Mouse (Mus musculus) limb, embryonic 14.5 days (tissue): ENCODE results near the gene Pef1. TPM values are rescaled to one million over a fixed set of nuclear protein-coding genes. Genes with fewer than 3 reads are reported as not detected.

Experiments
- ATAC-seq: fragments of 200-750 bp; cut with Nextera tagmentation; 2 replicates; pipeline ENCODE4 v1.8.0; 2017; ENCODE audit warnings: low read depth, moderate number of reproducible peaks, moderate TSS enrichment; ENCODE audit not compliant: low FRiP score
- DNase-seq: peaks from one replicate; pipeline ENCODE4 v3.0.0-alpha.2; 2015; ENCODE audit warnings: low spot score
- H3K27ac ChIP-seq: fragments of 300-500 bp; sonication (generic); replicated peaks from 2 replicates; pipeline ENCODE4 v1.5.1; 2014; ENCODE audit warnings: low read depth, mild to moderate bottlenecking, low read length, moderate library complexity, mixed read lengths
- H3K27me3 ChIP-seq: fragments of 300-500 bp; sonication (generic); 2 replicates; pipeline ENCODE4 v1.6.1; 2014; ENCODE audit warnings: low read length, mixed read lengths; ENCODE audit not compliant: control insufficient read depth, insufficient read depth
- H3K36me3 ChIP-seq: fragments of 300-500 bp; sonication (generic); 2 replicates; pipeline ENCODE4 v1.6.1; 2014; ENCODE audit warnings: mild to moderate bottlenecking, low read length, moderate library complexity, mixed read lengths; ENCODE audit not compliant: control insufficient read depth, insufficient read depth
- H3K4me1 ChIP-seq: fragments of 300-500 bp; sonication (generic); 2 replicates; pipeline ENCODE4 v1.6.1; 2014; ENCODE audit warnings: antibody characterized with exemption, low read length, mixed read lengths; ENCODE audit not compliant: control insufficient read depth, insufficient read depth
- H3K4me2 ChIP-seq: fragments of 300-500 bp; sonication (generic); replicated peaks from 2 replicates; pipeline ENCODE4 v1.6.1; 2014; ENCODE audit warnings: low read depth, mild to moderate bottlenecking, low read length, moderate library complexity; ENCODE audit not compliant: severe bottlenecking
- H3K4me3 ChIP-seq: fragments of 300-500 bp; sonication (generic); replicated peaks from 2 replicates; pipeline ENCODE4 v1.5.1; 2014; ENCODE audit warnings: low read length
- H3K9ac ChIP-seq: fragments of 300-500 bp; sonication (generic); 2 replicates; pipeline ENCODE4 v1.6.1; 2014; ENCODE audit warnings: mild to moderate bottlenecking, low read depth, low read length, moderate library complexity; ENCODE audit not compliant: severe bottlenecking
- H3K9me3 ChIP-seq: fragments of 300-500 bp; sonication (generic); 2 replicates; pipeline ENCODE4 v1.6.1; 2016; ENCODE audit warnings: low read length; ENCODE audit not compliant: control insufficient read depth
- POLR2A ChIP-seq: fragments of 200-500 bp; IDR thresholded peaks from 2 replicates; pipeline ENCODE4 v1.8.0; 2012; ENCODE audit warnings: inconsistent platforms, mild to moderate bottlenecking, moderate library complexity, borderline replicate concordance; ENCODE audit not compliant: insufficient read depth, insufficient read length; ENCODE audit errors: extremely low read depth
- WGBS: fragments of 180-500 bp; shearing (Covaris S2); extraction: QIAGEN DNeasy Blood & Tissue Kit; methylation state at CpG from one replicate; pipeline ENCODE4 v1.1.7; 2014; 5-methylcytosine and 5-hydroxymethylcytosine counted together
- polyA plus RNA-seq, 2 experiments: library from polyadenylated mRNA; depleted of rRNA in 1 of 2; stranded (reverse) in 1 of 2; unstranded in 1 of 2; fragments of >200 nt; fragmentation: Nextera tagmentation in 1 of 2; extraction: Ambion mirVana in 1 of 2; gene quantifications; 2 replicates each; pipeline versions ENCODE4 v1.2.1 to v1.2.3; 2012 to 2014

Gene Pef1
- polyA plus RNA-seq, 2 experiments: 55.8 to 74.6 TPM

GRCm38 (mm10) chr4:130133399-130133798 lies 31.0 kb downstream of the Pef1 start:
- Histone ChIP-seq H3K9ac (no peak overlapping the region), H3K4me3 (no peak overlapping the region), H3K36me3 (no peaks in the 10 kb centered on the region), H3K27ac (no peak overlapping the region), H3K4me1 (no peaks in the 10 kb centered on the region), H3K4me2 (no peak overlapping the region), H3K27me3 (peaks cover 17% of the 10 kb centered on the region), H3K9me3 (no peaks in the 10 kb centered on the region)
- ATAC-seq (no peak), DNase-seq (no peak)
- WGBS: 55% methylated on average over 6 of the region's 6 CpGs
- TF ChIP-seq POLR2A: no peak

GRCm38 (mm10) chr4:130138441-130139213 lies 36.3 kb downstream of the Pef1 start:
- H3K27me3 ChIP-seq: peaks cover 42% of the 10 kb centered on the region
- under 1% methylated on average over 50 of the region's 57 CpGs for WGBS

GRCm38 (mm10) chr4:130139214-130139492 lies 36.8 kb downstream of the Pef1 start, which contains the start of gene Hcrtr1:
TSS of gene Hcrtr1 (minus strand) at chr4:130139359.
- under 1% methylated on average over 15 of the region's 15 CpGs for WGBS
- H3K27me3 ChIP-seq: peaks cover 42% of the 10 kb centered on the region
- H3K4me3 ChIP-seq: peak within 1 kb of the TSS; percentile 37
- DNase-seq: no peak
- H3K9ac ChIP-seq: peak within 1 kb of the TSS; percentile 40; the same call in 1 of the 2 replicates
- H3K4me1 ChIP-seq: peaks cover 7% of the 10 kb centered on the region
- no peak within 1 kb of the TSS for H3K27ac ChIP-seq
- H3K36me3 ChIP-seq: no peaks in the 10 kb centered on the region
- ATAC-seq: no peak
- H3K9me3 ChIP-seq: no peaks in the 10 kb centered on the region
- H3K4me2 ChIP-seq: peak within 1 kb of the TSS; percentile 65
- no peak for TF ChIP-seq POLR2A

More at GRCm38 (mm10) chr4:130138441-130139213, 36.3 kb downstream of the Pef1 start:
- Histone ChIP-seq H3K4me2 (peak overlapping the region; percentile 65), H3K9ac (peak overlapping the region; percentile 40; the same call in 1 of the 2 replicates), H3K9me3 (no peaks in the 10 kb centered on the region), H3K4me3 (peak overlapping the region; percentile 37), H3K4me1 (peaks cover 7% of the 10 kb centered on the region), H3K36me3 (no peaks in the 10 kb centered on the region), H3K27ac (no peak overlapping the region)
- TF ChIP-seq POLR2A: no peak
- ATAC-seq (peak; percentile 71; the same call in 1 of the 2 replicates), DNase-seq (peak; percentile 63)

- no peak for DNase-seq
- H3K27me3 ChIP-seq: peaks cover 42% of the 10 kb centered on the region
- TF ChIP-seq POLR2A: no peak
Observed at GRCm38 (mm10) chr4:130140992-130141402, 38.6 kb downstream of the Pef1 start.

GRCm38 (mm10) chr4:130141786-130142185 lies 39.4 kb downstream of the Pef1 start:
- no peak overlapping the region for H3K4me3 ChIP-seq
- ATAC-seq (no peak), DNase-seq (no peak)
- peaks cover 4% of the 10 kb centered on the region; the same call in 1 of the 2 replicates for H3K9me3 ChIP-seq
- peaks cover 7% of the 10 kb centered on the region for H3K4me1 ChIP-seq
- no peak overlapping the region for H3K4me2 ChIP-seq
- H3K27me3 ChIP-seq: peaks cover 39% of the 10 kb centered on the region
- H3K9ac ChIP-seq: no peak overlapping the region
- WGBS: 52% methylated on average over 3 of the region's 3 CpGs
- no peak overlapping the region for H3K27ac ChIP-seq
- no peak for TF ChIP-seq POLR2A
- H3K36me3 ChIP-seq: no peaks in the 10 kb centered on the region

More at GRCm38 (mm10) chr4:130140992-130141402, 38.6 kb downstream of the Pef1 start:
- Histone ChIP-seq H3K9me3 (peaks cover 4% of the 10 kb centered on the region; the same call in 1 of the 2 replicates), H3K4me3 (no peak overlapping the region), H3K27ac (no peak overlapping the region), H3K4me1 (peaks cover 7% of the 10 kb centered on the region), H3K4me2 (no peak overlapping the region), H3K36me3 (no peaks in the 10 kb centered on the region), H3K9ac (no peak overlapping the region)
- ATAC-seq: no peak
- WGBS: 61% methylated on average over 9 of the region's 9 CpGs
